Mouse (Mus musculus): ENCODE data around the gene Sesn3. TPM values are rescaled to one million over a fixed set of nuclear protein-coding genes. Genes with fewer than 3 reads are reported as not detected.
"Not testable (repeated sequence)": the region's sequence is repeated elsewhere in the genome, so short reads cannot be mapped to it uniquely, and the experiment has no call there.

Gene Sesn3
- polyA plus RNA-seq, 1 experiment from 2014 or later: 15.5 TPM

- Histone ChIP-seq H3K9ac (no peak overlapping the region), H3K4me1 (replicated peaks) (0 out of 2 replicates have a peak, but pooled peaks cover 4% of the 10 kb centered on the region), H3K4me3 (no peak overlapping the region), H3K27me3 (replicated peaks) (no peaks in the 10 kb centered on the region), H3K4me2 (no peak overlapping the region), H3K27ac (ENCODE audit: poor library complexity, severe bottlenecking) (no peak overlapping the region), H3K36me3 (peaks cover 54% of the 10 kb centered on the region), H3K9me3 (replicated peaks) (no peaks in the 10 kb centered on the region)
- 80% methylated on average over 7 of the region's 7 CpGs for WGBS
- no peak for ATAC-seq (ENCODE audit: insufficient number of reproducible peaks, low FRiP score)
These were observed 39.6 kb downstream of the Sesn3 start for GRCm38 (mm10) chr9:14314477-14314876.

- H3K9me3 ChIP-seq (replicated peaks): no peaks in the 10 kb centered on the region
- peaks cover 50% of the 10 kb centered on the region for H3K36me3 ChIP-seq
- ATAC-seq (ENCODE audit: insufficient number of reproducible peaks, low FRiP score): no peak
- 0 out of 2 replicates have a peak, but pooled peaks cover 4% of the 10 kb centered on the region for H3K4me1 ChIP-seq (replicated peaks)
- H3K4me3 ChIP-seq: no peak overlapping the region
- H3K27me3 ChIP-seq (replicated peaks): no peaks in the 10 kb centered on the region
- H3K4me2 ChIP-seq: no peak overlapping the region
- no peak overlapping the region for H3K27ac ChIP-seq (ENCODE audit: poor library complexity, severe bottlenecking)
- H3K9ac ChIP-seq: no peak overlapping the region
- 88% methylated on average over 1 of the region's 1 CpGs for WGBS
These were observed 41.8 kb downstream of the Sesn3 start for GRCm38 (mm10) chr9:14316618-14317017.

- no peak overlapping the region for H3K9ac ChIP-seq
- H3K4me1 ChIP-seq (replicated peaks): 0 out of 2 replicates have a peak, but pooled peaks cover 4% of the 10 kb centered on the region
- H3K4me2 ChIP-seq: no peak overlapping the region
- no peaks in the 10 kb centered on the region for H3K27me3 ChIP-seq (replicated peaks)
- H3K4me3 ChIP-seq: no peak overlapping the region
- H3K9me3 ChIP-seq (replicated peaks): no peaks in the 10 kb centered on the region
- no peak overlapping the region for H3K27ac ChIP-seq (ENCODE audit: poor library complexity, severe bottlenecking)
- ATAC-seq (ENCODE audit: insufficient number of reproducible peaks, low FRiP score): no peak
- 77% methylated on average over 4 of the region's 4 CpGs for WGBS
- H3K36me3 ChIP-seq: peaks cover 5% of the 10 kb centered on the region
These were observed 61.0 kb downstream of the Sesn3 start for GRCm38 (mm10) chr9:14335829-14336228.

GRCm38 (mm10) chr9:14336901-14337300 is 62.0 kb downstream of the Sesn3 start:
- WGBS: 66% methylated on average over 3 of the region's 3 CpGs
- ATAC-seq (ENCODE audit: insufficient number of reproducible peaks, low FRiP score): no peak
- Histone ChIP-seq H3K9ac (no peak overlapping the region), H3K9me3 (replicated peaks) (no peaks in the 10 kb centered on the region), H3K27me3 (replicated peaks) (no peaks in the 10 kb centered on the region), H3K4me2 (no peak overlapping the region), H3K4me1 (replicated peaks) (0 out of 2 replicates have a peak, but pooled peaks cover 4% of the 10 kb centered on the region), H3K27ac (ENCODE audit: poor library complexity, severe bottlenecking) (no peak overlapping the region), H3K4me3 (no peak overlapping the region), H3K36me3 (peaks cover 1% of the 10 kb centered on the region; the same call in 1 of the 2 replicates)

- Histone ChIP-seq H3K4me2 (no peak overlapping the region), H3K9ac (no peak overlapping the region), H3K27me3 (replicated peaks) (0 out of 2 replicates have a peak, but pooled peaks cover 8% of the 10 kb centered on the region), H3K27ac (ENCODE audit: poor library complexity, severe bottlenecking) (no peak overlapping the region), H3K9me3 (replicated peaks) (no peaks in the 10 kb centered on the region), H3K36me3 (no peaks in the 10 kb centered on the region), H3K4me3 (no peak overlapping the region), H3K4me1 (replicated peaks) (no peaks in the 10 kb centered on the region)
- WGBS: 62% methylated on average over 3 of the region's 3 CpGs
- ATAC-seq (ENCODE audit: insufficient number of reproducible peaks, low FRiP score): no peak
These were observed 63.8 kb downstream of the Sesn3 start for GRCm38 (mm10) chr9:14338701-14339100.

- 0 out of 2 replicates have a peak, but pooled peaks cover 15% of the 10 kb centered on the region for H3K27me3 ChIP-seq (replicated peaks)
- H3K4me3 ChIP-seq: no peak overlapping the region
- H3K4me2 ChIP-seq: no peak overlapping the region
- 0 out of 2 replicates have a peak, but pooled peaks have one; percentile 51 for ATAC-seq (ENCODE audit: insufficient number of reproducible peaks, low FRiP score)
- no peak overlapping the region for H3K9ac ChIP-seq
- 58% methylated on average over 4 of the region's 4 CpGs for WGBS
- H3K9me3 ChIP-seq (replicated peaks): no peaks in the 10 kb centered on the region
- H3K4me1 ChIP-seq (replicated peaks): no peaks in the 10 kb centered on the region
- H3K27ac ChIP-seq (ENCODE audit: poor library complexity, severe bottlenecking): no peak overlapping the region
- no peaks in the 10 kb centered on the region for H3K36me3 ChIP-seq
These were observed 67.3 kb downstream of the Sesn3 start for GRCm38 (mm10) chr9:14342041-14342668.

GRCm38 (mm10) chr9:14345866-14346265 is 71.0 kb downstream of the Sesn3 start:
- not testable (repeated sequence) for H3K9me3 ChIP-seq (replicated peaks); H3K36me3 ChIP-seq; ATAC-seq (ENCODE audit: insufficient number of reproducible peaks, low FRiP score); H3K4me3 ChIP-seq; H3K9ac ChIP-seq; H3K4me1 ChIP-seq (replicated peaks); H3K4me2 ChIP-seq; H3K27ac ChIP-seq (ENCODE audit: poor library complexity, severe bottlenecking)
- H3K27me3 ChIP-seq (replicated peaks): 0 out of 2 replicates have a peak, but pooled peaks cover 15% of the 10 kb centered on the region
- 84% methylated on average over 4 of the region's 4 CpGs for WGBS

GRCm38 (mm10) chr9:14348416-14348815 is 73.5 kb downstream of the Sesn3 start:
- Histone ChIP-seq H3K9me3 (replicated peaks) (no peaks in the 10 kb centered on the region), H3K27ac (ENCODE audit: poor library complexity, severe bottlenecking) (no peak overlapping the region), H3K9ac (no peak overlapping the region), H3K36me3 (no peaks in the 10 kb centered on the region), H3K4me3 (no peak overlapping the region), H3K27me3 (replicated peaks) (0 out of 2 replicates have a peak, but pooled peaks cover 8% of the 10 kb centered on the region), H3K4me2 (no peak overlapping the region), H3K4me1 (replicated peaks) (no peaks in the 10 kb centered on the region)
- WGBS: 55% methylated on average over 4 of the region's 4 CpGs
- no peak for ATAC-seq (ENCODE audit: insufficient number of reproducible peaks, low FRiP score)

- no peak overlapping the region for H3K4me2 ChIP-seq
These were observed 74.5 kb downstream of the Sesn3 start for GRCm38 (mm10) chr9:14349380-14349779.

GRCm38 (mm10) chr9:14350787-14351186 is 75.9 kb downstream of the Sesn3 start:
- 74% methylated on average over 2 of the region's 2 CpGs for WGBS
- no peaks in the 10 kb centered on the region for H3K4me1 ChIP-seq (replicated peaks)
- H3K4me3 ChIP-seq: no peak overlapping the region
- H3K27ac ChIP-seq (ENCODE audit: poor library complexity, severe bottlenecking): no peak overlapping the region
- no peak for ATAC-seq (ENCODE audit: insufficient number of reproducible peaks, low FRiP score)
- H3K27me3 ChIP-seq (replicated peaks): no peaks in the 10 kb centered on the region
- no peaks in the 10 kb centered on the region for H3K9me3 ChIP-seq (replicated peaks)
- no peaks in the 10 kb centered on the region for H3K36me3 ChIP-seq
- no peak overlapping the region for H3K9ac ChIP-seq
- H3K4me2 ChIP-seq: no peak overlapping the region

More at GRCm38 (mm10) chr9:14349380-14349779, 74.5 kb downstream of the Sesn3 start:
- Histone ChIP-seq H3K27me3 (replicated peaks) (0 out of 2 replicates have a peak, but pooled peaks cover under 1% of the 10 kb centered on the region), H3K36me3 (no peaks in the 10 kb centered on the region), H3K27ac (ENCODE audit: poor library complexity, severe bottlenecking) (no peak overlapping the region), H3K9me3 (replicated peaks) (no peaks in the 10 kb centered on the region), H3K4me3 (no peak overlapping the region), H3K4me1 (replicated peaks) (no peaks in the 10 kb centered on the region), H3K9ac (no peak overlapping the region)
- WGBS: 87% methylated on average over 5 of the region's 5 CpGs
- ATAC-seq (ENCODE audit: insufficient number of reproducible peaks, low FRiP score): no peak

GRCm38 (mm10) chr9:14352337-14352736 is 77.5 kb downstream of the Sesn3 start:
- 73% methylated on average over 1 of the region's 1 CpGs for WGBS

More at GRCm38 (mm10) chr9:14352337-14352736, 77.5 kb downstream of the Sesn3 start:
- H3K27ac ChIP-seq (ENCODE audit: poor library complexity, severe bottlenecking): no peak overlapping the region
- H3K36me3 ChIP-seq: peaks cover 3% of the 10 kb centered on the region; the same call in 1 of the 2 replicates
- no peaks in the 10 kb centered on the region for H3K4me1 ChIP-seq (replicated peaks)
- no peaks in the 10 kb centered on the region for H3K9me3 ChIP-seq (replicated peaks)
- H3K4me2 ChIP-seq: no peak overlapping the region
- H3K9ac ChIP-seq: no peak overlapping the region
- no peak for ATAC-seq (ENCODE audit: insufficient number of reproducible peaks, low FRiP score)
- no peaks in the 10 kb centered on the region for H3K27me3 ChIP-seq (replicated peaks)
- H3K4me3 ChIP-seq: no peak overlapping the region
